Comparison of ENCODE assay signal across 8 mouse cellular contexts in genomic region chr9:94537051-94537917, GRCm38 (mm10). TPM values are rescaled to one million over a fixed set of nuclear protein-coding genes. Genes with fewer than 3 reads are reported as not detected.
DNase-seq lines count a peak whose midpoint lies in the region; ATAC-seq and TF ChIP-seq lines count a peak whose summit lies in the region.

No protein-coding gene starts in this region.

- peak; percentile 11; the same call in 1 of the 2 replicates for ATAC-seq in cerebellum, adult (ENCODE audit: insufficient number of reproducible peaks, low FRiP score, low TSS enrichment)
- ATAC-seq in forebrain, embryonic 13.5 days = peak; percentile 70
- peak; percentile 68 for ATAC-seq in neural tube, embryonic 15.5 days (ENCODE audit: low FRiP score)

- no peaks in the 10 kb centered on the region for H3K36me3 ChIP-seq in forebrain, embryonic 13.5 days (ENCODE audit: poor library complexity, severe bottlenecking)
- no peaks in the 10 kb centered on the region for H3K36me3 ChIP-seq in neural tube, embryonic 15.5 days

- intact Hi-C loops in heart, postnatal 10 days (cut with DNase I) = loop anchor here (5.0 to 10.0 kb wide), 3 partner anchors 75 to 978 kb away; partner anchors contain the start of gene U2surp

- H3K4me2 ChIP-seq in forebrain, embryonic 13.5 days = peak overlapping the region; percentile 88
- H3K4me2 ChIP-seq in neural tube, embryonic 15.5 days = peak overlapping the region; percentile 88

- WGBS in forebrain, embryonic 13.5 days = under 1% methylated on average over 92 of the region's 103 CpGs
- WGBS in lung, adult 2 months = under 1% methylated on average over 103 of the region's 103 CpGs
- WGBS in neural tube, embryonic 15.5 days = under 1% methylated on average over 98 of the region's 103 CpGs

- H3K4me3 ChIP-seq in forebrain, embryonic 13.5 days = peak overlapping the region; percentile 80
- H3K4me3 ChIP-seq in lung, adult 2 months (replicated peaks; ENCODE audit: extremely low read depth, low read depth, low read length) = peak overlapping the region; percentile 86
- peak overlapping the region; percentile 87 for H3K4me3 ChIP-seq in neural tube, embryonic 15.5 days (replicated peaks)

- H3K9me3 ChIP-seq in forebrain, embryonic 13.5 days (replicated peaks) = no peaks in the 10 kb centered on the region
- H3K9me3 ChIP-seq in neural tube, embryonic 15.5 days (replicated peaks) = no peaks in the 10 kb centered on the region

- no peak for TF ChIP-seq POLR2A in lung, adult 2 months (IDR thresholded peaks at IDR 0.05; ENCODE audit: borderline replicate concordance, extremely low read depth, low read depth, low read length)

- peak; percentile 61 to 69 for DNase-seq in CD8-positive naive resting alpha-beta T cell, adult 2 months (ENCODE audit: low read depth in 2 of 2, low spot score in 2 of 2)
- peak; percentile 79 to 82 for DNase-seq in heart, postnatal 10 days
- DNase-seq in layer of hippocampus, adult 18-20 months (ENCODE audit: low spot score in 2 of 2) = peak; percentile 61 to 73
- DNase-seq in lung, adult 2 months = peak; percentile 79
- DNase-seq in testis, postnatal 14 days (ENCODE audit: low spot score) = peak; percentile 78

- peak overlapping the region; percentile 86 for H3K9ac ChIP-seq in forebrain, embryonic 13.5 days
- peak overlapping the region; percentile 82 for H3K9ac ChIP-seq in neural tube, embryonic 15.5 days (replicated peaks)

- H3K27ac ChIP-seq in forebrain, embryonic 13.5 days = peak overlapping the region; percentile 93
- peak overlapping the region; percentile 99 for H3K27ac ChIP-seq in neural tube, embryonic 15.5 days (replicated peaks)

- H3K4me1 ChIP-seq in forebrain, embryonic 13.5 days = peaks cover 46% of the 10 kb centered on the region
- no peaks in the 10 kb centered on the region; the same call in 1 of the 2 replicates for H3K4me1 ChIP-seq in lung, adult 2 months (ENCODE audit: control insufficient read depth, insufficient read depth, low read length)
- peaks cover 38% of the 10 kb centered on the region for H3K4me1 ChIP-seq in neural tube, embryonic 15.5 days

- H3K27me3 ChIP-seq in forebrain, embryonic 13.5 days = no peaks in the 10 kb centered on the region
- no peaks in the 10 kb centered on the region for H3K27me3 ChIP-seq in neural tube, embryonic 15.5 days (replicated peaks)

- TF ChIP-seq CTCF in lung, adult 2 months (IDR thresholded peaks at IDR 0.05; ENCODE audit: insufficient read depth, low read length) = no peak

RNA-seq across cellular contexts. Expression of gene 1190002N15Rik, which starts 0.6 kb away (rescaled TPM):
- polyA plus RNA-seq in forebrain, embryonic 13.5 days (2015; fragmentation: Nextera tagmentation; extraction: Ambion mirVana) = 4.3 and 4.4 TPM in 2 replicates
- 10 to 100 TPM; 26.3 to 38.5 TPM for total RNA-seq in heart, postnatal 10 days (2021)
- total RNA-seq in layer of hippocampus, adult 18-20 months (2021) = 10 to 100 TPM; 18.7 to 23.1 TPM
- 52.6 and 60.7 TPM in 2 replicates for polyA plus RNA-seq in lung, adult 2 months (2012; rRNA removed)
- 8.6 and 13.3 TPM in 2 replicates for polyA plus RNA-seq in neural tube, embryonic 15.5 days (2015; fragmentation: Nextera tagmentation; extraction: Ambion mirVana)

Comparison
In these comparisons a context has a peak if more than half of its experiments do, and no peak if none do; other contexts are left out.
1. Peak in every context shown above with its lines: DNase-seq, ATAC-seq, H3K4me3 ChIP-seq and H3K27ac ChIP-seq.
2. ATAC-seq: peak in every context shown above with its lines; median percentile 70 in forebrain, embryonic 13.5 days; 68 in neural tube, embryonic 15.5 days; 11 in cerebellum, adult.